Comparison of ENCODE assay signal across 8 mouse cellular contexts in the genomic region with DNA sequence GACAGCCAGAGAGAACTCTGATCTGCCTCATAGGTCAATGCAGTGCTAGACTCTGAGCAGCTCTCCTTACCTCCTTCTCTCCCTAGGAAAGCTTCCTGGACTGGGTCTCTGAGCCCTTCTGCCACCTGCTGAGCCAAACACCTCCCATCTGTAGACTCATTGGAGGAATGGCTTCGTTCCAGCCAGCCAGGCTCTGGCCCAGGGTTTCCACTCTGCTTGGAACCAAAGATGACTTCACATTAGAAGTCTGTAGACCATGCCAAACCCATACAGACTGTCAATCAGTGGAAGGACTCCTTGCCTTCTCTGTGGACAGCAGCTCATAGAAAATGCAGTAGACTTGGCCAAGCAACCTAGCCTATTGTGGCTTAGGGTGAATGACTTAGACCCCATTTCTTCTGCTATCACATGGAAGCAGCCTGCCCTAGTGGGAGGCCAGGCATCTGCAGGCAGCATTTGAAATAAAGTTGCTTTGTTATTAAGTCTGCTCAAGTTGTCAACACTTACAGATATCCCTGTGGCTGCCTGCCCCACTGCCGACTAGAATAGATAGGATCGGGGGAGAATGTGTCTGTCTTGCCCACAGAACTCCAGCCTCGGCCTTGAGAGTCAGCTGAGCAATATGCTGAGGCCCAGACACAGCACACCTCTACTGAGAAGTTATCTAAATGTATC.
DNase-seq lines count a peak whose midpoint lies in the region; ATAC-seq and TF ChIP-seq lines count a peak whose summit lies in the region.

No protein-coding gene starts in this region.

- peak overlapping the region; percentile 17; the same call in 1 of the 2 replicates for H3K27ac ChIP-seq in testis, adult 2 months (ENCODE audit: control insufficient read depth, insufficient read depth, low read depth, low read length)

- no peak for ATAC-seq in inflammation-experienced regulatory T-cells, adult 6 months

- TF ChIP-seq CTCF in testis, adult 2 months (IDR thresholded peaks at IDR 0.05; ENCODE audit: control insufficient read depth, insufficient read depth, insufficient replicate concordance, low read depth, low read length): no peak

- peak; percentile 51 for DNase-seq in layer of hippocampus, adult 11-12 months (ENCODE audit: low spot score)
- DNase-seq in layer of hippocampus, adult 18-20 months (ENCODE audit: low spot score in 2 of 2): no peak
- DNase-seq in brain, adult 2 months (ENCODE audit: low read depth, low spot score): peak; percentile 89
- peak; percentile 72 for DNase-seq in gastrocnemius, postnatal 10 days
- DNase-seq in kidney, postnatal 10 days: peak; percentile 42
- no peak for DNase-seq in T-cell, adult 2 months (ENCODE audit: low spot score)

- no peak for TF ChIP-seq POLR2A in testis, adult 2 months (IDR thresholded peaks at IDR 0.05; ENCODE audit: control insufficient read depth, low read depth, low read length)

- no peaks in the 10 kb centered on the region for H3K36me3 ChIP-seq in testis, adult 2 months (ENCODE audit: control insufficient read depth, insufficient read depth, low read length)

- H3K27me3 ChIP-seq in testis, adult 2 months (ENCODE audit: control insufficient read depth, insufficient read depth, low read length): no peaks in the 10 kb centered on the region

- no peaks in the 10 kb centered on the region for H3K4me1 ChIP-seq in testis, adult 2 months (ENCODE audit: control insufficient read depth, insufficient read depth, low read length)

- no peak overlapping the region for H3K4me3 ChIP-seq in testis, adult 2 months (ENCODE audit: control insufficient read depth, low read depth, low read length)

Comparison
In these comparisons a context has a peak if more than half of its experiments do, and no peak if none do; other contexts are left out.
1. DNase-seq: peak in layer of hippocampus, adult 11-12 months (single experiment), brain, adult 2 months (single experiment), gastrocnemius, postnatal 10 days (single experiment) and kidney, postnatal 10 days (single experiment); none in layer of hippocampus, adult 18-20 months (0 of 2) and T-cell, adult 2 months (single experiment).